Mouse (Mus musculus) stomach, embryonic 15.5 days (tissue): Measurements from ENCODE around the gene Masp1. TPM values are rescaled to one million over a fixed set of nuclear protein-coding genes. Genes with fewer than 3 reads are reported as not detected.

Source experiments
- ATAC-seq: fragments of 200-750 bp; cut with Nextera tagmentation; 2 replicates; pipeline ENCODE4 v1.8.0; 2017; ENCODE audit warnings: low read depth, moderate number of reproducible peaks, moderate TSS enrichment; ENCODE audit not compliant: insufficient read depth, low FRiP score
- H3K27ac ChIP-seq: fragments of 300-500 bp; sonication (generic); 2 replicates; pipeline ENCODE4 v1.5.1; 2015; ENCODE audit warnings: mild to moderate bottlenecking, inconsistent platforms
- H3K27me3 ChIP-seq: fragments of 300-500 bp; sonication (generic); replicated peaks from 2 replicates; pipeline ENCODE4 v1.6.1; 2015; ENCODE audit warnings: inconsistent platforms
- H3K36me3 ChIP-seq: fragments of 300-500 bp; sonication (generic); 2 replicates; pipeline ENCODE4 v1.6.1; 2015; ENCODE audit warnings: inconsistent platforms
- H3K4me1 ChIP-seq: fragments of 300-500 bp; sonication (generic); 2 replicates; pipeline ENCODE4 v1.6.1; 2015; ENCODE audit warnings: inconsistent platforms
- H3K4me2 ChIP-seq: fragments of 300-500 bp; sonication (generic); 2 replicates; pipeline ENCODE4 v1.6.1; 2015; ENCODE audit warnings: mild to moderate bottlenecking, inconsistent platforms
- H3K4me3 ChIP-seq: fragments of 300-500 bp; sonication (generic); replicated peaks from 2 replicates; pipeline ENCODE4 v1.5.1; 2015; ENCODE audit warnings: inconsistent platforms
- H3K9ac ChIP-seq: fragments of 300-500 bp; sonication (generic); 2 replicates; pipeline ENCODE4 v1.6.1; 2015; ENCODE audit warnings: inconsistent platforms
- H3K9me3 ChIP-seq: fragments of 300-500 bp; sonication (generic); 2 replicates; pipeline ENCODE4 v1.6.1; 2016; ENCODE audit warnings: inconsistent platforms
- WGBS: fragments of 180-500 bp; shearing (Covaris S2); methylation state at CpG from one replicate; pipeline ENCODE4 v1.1.7; 2015; 5-methylcytosine and 5-hydroxymethylcytosine counted together
- polyA plus RNA-seq: library from polyadenylated mRNA; unstranded; fragments of >200 nt; fragmentation: Nextera tagmentation; extraction: Ambion mirVana; gene quantifications from 2 replicates; pipeline ENCODE4 v1.2.1, GENCODE M21; 2015

Gene Masp1
- polyA plus RNA-seq, 1 experiment from 2014 or later: 3.0 TPM

GRCm38 (mm10) chr16:23505904-23506687 lies 14.5 kb downstream of the Masp1 start:
- Histone ChIP-seq H3K9ac (no peak overlapping the region), H3K27me3 (0 out of 2 replicates have a peak, but pooled peaks cover 4% of the 10 kb centered on the region), H3K27ac (no peak overlapping the region), H3K4me1 (no peaks in the 10 kb centered on the region), H3K9me3 (no peaks in the 10 kb centered on the region), H3K36me3 (no peaks in the 10 kb centered on the region), H3K4me2 (no peak overlapping the region), H3K4me3 (no peak overlapping the region)
- ATAC-seq: no peak
- WGBS: 41% methylated on average over 11 of the region's 11 CpGs

- WGBS: 72% methylated on average over 3 of the region's 3 CpGs
- H3K4me1 ChIP-seq: no peaks in the 10 kb centered on the region
- H3K4me2 ChIP-seq: no peak overlapping the region
- ATAC-seq: no peak
- H3K27ac ChIP-seq: no peak overlapping the region
- 0 out of 2 replicates have a peak, but pooled peaks cover 4% of the 10 kb centered on the region for H3K27me3 ChIP-seq
- H3K36me3 ChIP-seq: no peaks in the 10 kb centered on the region
- H3K9me3 ChIP-seq: no peaks in the 10 kb centered on the region
- H3K9ac ChIP-seq: no peak overlapping the region
- H3K4me3 ChIP-seq: no peak overlapping the region
Measured at GRCm38 (mm10) chr16:23504320-23504744, 16.3 kb downstream of the Masp1 start.

GRCm38 (mm10) chr16:23503351-23503750 lies 17.3 kb downstream of the Masp1 start:
- 74% methylated on average over 4 of the region's 4 CpGs for WGBS
- 0 out of 2 replicates have a peak, but pooled peaks cover 3% of the 10 kb centered on the region for H3K4me1 ChIP-seq
- H3K9me3 ChIP-seq: no peaks in the 10 kb centered on the region
- ATAC-seq: no peak
- no peaks in the 10 kb centered on the region for H3K36me3 ChIP-seq
- no peak overlapping the region for H3K27ac ChIP-seq
- H3K27me3 ChIP-seq: 0 out of 2 replicates have a peak, but pooled peaks cover 4% of the 10 kb centered on the region
- no peak overlapping the region for H3K4me3 ChIP-seq
- H3K9ac ChIP-seq: no peak overlapping the region
- no peak overlapping the region for H3K4me2 ChIP-seq

GRCm38 (mm10) chr16:23502478-23502877 lies 18.1 kb downstream of the Masp1 start:
- H3K4me3 ChIP-seq: no peak overlapping the region
- H3K27me3 ChIP-seq: 0 out of 2 replicates have a peak, but pooled peaks cover 4% of the 10 kb centered on the region
- 0 out of 2 replicates have a peak, but pooled peaks cover 3% of the 10 kb centered on the region for H3K4me1 ChIP-seq
- 62% methylated on average over 3 of the region's 3 CpGs for WGBS
- no peak overlapping the region for H3K4me2 ChIP-seq
- no peak overlapping the region for H3K27ac ChIP-seq
- no peaks in the 10 kb centered on the region for H3K36me3 ChIP-seq
- no peak for ATAC-seq
- no peaks in the 10 kb centered on the region for H3K9me3 ChIP-seq
- no peak overlapping the region for H3K9ac ChIP-seq

DNA sequence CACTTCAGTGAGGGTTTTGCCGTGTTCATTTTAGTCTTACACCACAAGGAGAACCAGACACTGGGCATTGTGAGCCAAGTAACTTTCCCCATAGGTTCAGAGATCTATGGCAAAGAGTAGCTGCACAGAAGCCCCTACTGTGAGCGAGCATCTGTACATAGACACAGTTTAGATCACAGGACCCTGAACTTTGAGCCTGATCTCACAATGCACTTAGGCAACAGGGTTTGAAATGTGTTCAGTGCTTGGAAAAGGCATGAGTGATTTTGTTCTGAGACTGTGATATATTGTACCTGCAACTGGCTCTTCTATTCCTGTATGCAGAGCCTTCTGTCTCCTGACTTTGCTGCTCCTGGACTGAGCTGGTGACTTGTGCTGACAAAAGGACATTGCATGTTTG lies 19.3 kb downstream of the Masp1 start:
- H3K4me3 ChIP-seq: no peak overlapping the region
- H3K36me3 ChIP-seq: no peaks in the 10 kb centered on the region
- no peak overlapping the region for H3K4me2 ChIP-seq
- H3K27ac ChIP-seq: no peak overlapping the region
- no peak overlapping the region for H3K9ac ChIP-seq
- H3K27me3 ChIP-seq: 0 out of 2 replicates have a peak, but pooled peaks cover 4% of the 10 kb centered on the region
- no peaks in the 10 kb centered on the region for H3K9me3 ChIP-seq
- H3K4me1 ChIP-seq: 0 out of 2 replicates have a peak, but pooled peaks cover 3% of the 10 kb centered on the region
- no peak for ATAC-seq
- 79% methylated on average over 2 of the region's 2 CpGs for WGBS

DNA sequence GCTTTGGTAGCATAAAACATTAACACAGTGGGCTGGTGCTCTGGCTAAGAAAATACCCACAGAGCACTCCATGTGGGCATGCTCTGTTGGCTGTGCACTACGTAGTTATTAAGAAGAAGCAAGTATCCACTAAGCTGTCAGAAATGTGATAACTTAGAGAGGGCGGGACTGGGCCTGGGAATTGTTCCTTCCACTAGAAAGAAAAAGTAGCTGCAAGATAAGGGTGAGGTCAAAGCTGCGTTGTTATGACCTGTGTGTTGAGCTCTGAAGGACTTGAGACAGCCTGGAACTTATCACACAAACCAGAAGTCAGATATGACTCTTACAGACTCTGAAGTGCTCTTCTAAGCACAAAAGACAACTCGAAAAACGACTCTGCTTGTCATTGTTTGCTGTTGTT lies 20.1 kb downstream of the Masp1 start:
- Histone ChIP-seq H3K27ac (no peak overlapping the region), H3K27me3 (0 out of 2 replicates have a peak, but pooled peaks cover 4% of the 10 kb centered on the region), H3K9me3 (no peaks in the 10 kb centered on the region), H3K36me3 (no peaks in the 10 kb centered on the region), H3K9ac (no peak overlapping the region), H3K4me3 (no peak overlapping the region), H3K4me2 (no peak overlapping the region), H3K4me1 (0 out of 2 replicates have a peak, but pooled peaks cover 3% of the 10 kb centered on the region)
- WGBS: 54% methylated on average over 5 of the region's 5 CpGs
- ATAC-seq: no peak; the same call in 1 of the 2 replicates

- no peak overlapping the region for H3K9ac ChIP-seq
- H3K27ac ChIP-seq: no peak overlapping the region
- no peak overlapping the region for H3K4me3 ChIP-seq
- no peak for ATAC-seq
- WGBS: 48% methylated on average over 7 of the region's 7 CpGs
- 0 out of 2 replicates have a peak, but pooled peaks cover 3% of the 10 kb centered on the region for H3K4me1 ChIP-seq
- no peaks in the 10 kb centered on the region for H3K9me3 ChIP-seq
- H3K27me3 ChIP-seq: 0 out of 2 replicates have a peak, but pooled peaks cover 4% of the 10 kb centered on the region
- no peak overlapping the region for H3K4me2 ChIP-seq
- H3K36me3 ChIP-seq: no peaks in the 10 kb centered on the region
Measured at GRCm38 (mm10) chr16:23498691-23499131, 21.9 kb downstream of the Masp1 start.

- Histone ChIP-seq H3K9me3 (no peaks in the 10 kb centered on the region), H3K36me3 (no peaks in the 10 kb centered on the region), H3K4me3 (no peak overlapping the region), H3K27ac (no peak overlapping the region), H3K4me2 (no peak overlapping the region), H3K9ac (no peak overlapping the region), H3K4me1 (0 out of 2 replicates have a peak, but pooled peaks cover 3% of the 10 kb centered on the region), H3K27me3 (no peaks in the 10 kb centered on the region)
- no peak for ATAC-seq
- WGBS: 39% methylated on average over 1 of the region's 1 CpGs
Measured at GRCm38 (mm10) chr16:23497881-23498280, 22.7 kb downstream of the Masp1 start.

GRCm38 (mm10) chr16:23497440-23497839 lies 23.2 kb downstream of the Masp1 start:
- WGBS: 6% methylated on average over 3 of the region's 3 CpGs
- Histone ChIP-seq H3K4me1 (0 out of 2 replicates have a peak, but pooled peaks cover 3% of the 10 kb centered on the region), H3K4me3 (no peak overlapping the region), H3K9ac (no peak overlapping the region), H3K36me3 (no peaks in the 10 kb centered on the region), H3K4me2 (no peak overlapping the region), H3K27ac (no peak overlapping the region), H3K9me3 (no peaks in the 10 kb centered on the region), H3K27me3 (no peaks in the 10 kb centered on the region)
- ATAC-seq: no peak; the same call in 1 of the 2 replicates

DNA sequence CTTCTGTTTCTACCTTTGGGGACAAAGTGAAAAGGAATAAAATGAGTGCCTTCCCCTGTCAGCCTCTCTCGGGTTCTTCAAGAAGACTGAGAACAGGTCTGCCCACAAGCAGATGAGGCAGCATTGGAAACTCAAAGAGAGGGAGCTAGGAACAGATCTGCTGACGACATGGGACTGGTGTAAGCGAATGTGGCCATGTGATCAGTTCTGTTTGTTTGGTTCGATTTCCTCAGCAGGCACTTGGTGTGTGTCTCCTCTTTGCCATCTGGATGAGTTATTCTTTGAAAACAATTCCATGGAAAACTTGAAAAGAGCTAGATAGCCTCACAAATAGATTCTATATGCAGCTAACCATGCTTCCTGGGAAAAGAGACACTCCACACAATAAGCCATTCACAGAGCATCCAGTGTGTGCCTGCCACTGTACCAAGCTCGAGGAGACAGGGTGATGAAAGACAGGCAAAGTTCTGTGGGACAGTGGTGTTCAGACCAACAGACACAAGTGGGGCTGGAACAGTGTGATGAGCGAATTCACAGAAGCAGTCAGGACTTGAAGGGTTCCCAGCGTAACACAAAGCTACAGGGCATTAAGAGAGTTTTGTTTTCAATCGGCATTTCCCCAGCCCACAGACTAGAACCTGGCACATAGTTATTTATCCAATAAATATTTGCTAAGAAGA lies 24.2 kb downstream of the Masp1 start:
- H3K4me1 ChIP-seq: 0 out of 2 replicates have a peak, but pooled peaks cover 3% of the 10 kb centered on the region
- WGBS: 57% methylated on average over 8 of the region's 8 CpGs
- H3K27ac ChIP-seq: no peak overlapping the region
- H3K4me2 ChIP-seq: no peak overlapping the region
- H3K9me3 ChIP-seq: no peaks in the 10 kb centered on the region
- no peak for ATAC-seq
- no peak overlapping the region for H3K4me3 ChIP-seq
- no peaks in the 10 kb centered on the region for H3K36me3 ChIP-seq
- no peak overlapping the region for H3K9ac ChIP-seq
- H3K27me3 ChIP-seq: no peaks in the 10 kb centered on the region

GRCm38 (mm10) chr16:23492783-23493182 lies 27.8 kb downstream of the Masp1 start:
- Histone ChIP-seq H3K27me3 (no peaks in the 10 kb centered on the region), H3K27ac (no peak overlapping the region), H3K9ac (no peak overlapping the region), H3K36me3 (no peaks in the 10 kb centered on the region), H3K4me2 (no peak overlapping the region), H3K4me1 (no peaks in the 10 kb centered on the region), H3K4me3 (no peak overlapping the region), H3K9me3 (no peaks in the 10 kb centered on the region)
- WGBS: 73% methylated on average over 4 of the region's 4 CpGs
- ATAC-seq: no peak

- Histone ChIP-seq H3K9me3 (no peaks in the 10 kb centered on the region), H3K4me1 (no peaks in the 10 kb centered on the region), H3K27me3 (no peaks in the 10 kb centered on the region), H3K4me3 (no peak overlapping the region), H3K36me3 (no peaks in the 10 kb centered on the region), H3K4me2 (no peak overlapping the region), H3K27ac (no peak overlapping the region), H3K9ac (no peak overlapping the region)
- WGBS: 78% methylated on average over 10 of the region's 10 CpGs
- ATAC-seq: no peak
Measured at GRCm38 (mm10) chr16:23483292-23483691, 37.3 kb downstream of the Masp1 start.
